Mouse (Mus musculus): Measurements from ENCODE around the gene Frmd4b.

DNA sequence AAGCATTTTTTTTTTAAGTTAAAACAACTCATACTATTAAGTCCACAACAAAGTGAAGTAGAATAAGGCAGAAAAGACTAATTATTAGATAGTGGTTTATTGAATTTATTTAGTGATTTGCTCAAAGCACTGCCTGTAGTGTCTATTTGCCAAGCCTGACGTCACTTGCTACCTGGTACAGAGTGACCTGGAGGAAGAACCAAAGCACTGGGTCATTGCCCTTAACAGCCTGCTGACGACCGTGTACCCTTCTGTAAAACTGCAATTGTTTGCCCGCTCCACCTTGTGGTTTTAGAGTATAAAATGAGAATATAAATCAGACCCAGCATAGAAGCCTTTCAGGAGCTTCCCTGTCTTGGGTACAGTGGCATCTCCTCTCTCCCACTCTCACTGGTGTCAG lies 355.1 kb downstream of the Frmd4b start:
- TF ChIP-seq POLR2A (IDR thresholded peaks at IDR 0.05; ENCODE audit: extremely low read depth, insufficient read depth, low read length) (no peak), CTCF (IDR thresholded peaks at IDR 0.05; ENCODE audit: low read depth, low read length) (no peak)

Measured in liver, adult 2 months (tissue).